Mouse (Mus musculus) lung, postnatal 10 days (tissue): ENCODE measurements around the gene Krcc1.
"Not testable (repeated sequence)": the region's sequence is repeated elsewhere in the genome, so short reads cannot be mapped to it uniquely, and the experiment has no call there.

Source experiments
- DNase-seq: peaks from one replicate; pipeline ENCODE4 v3.0.0; 2021

The Krcc1 gene

DNA sequence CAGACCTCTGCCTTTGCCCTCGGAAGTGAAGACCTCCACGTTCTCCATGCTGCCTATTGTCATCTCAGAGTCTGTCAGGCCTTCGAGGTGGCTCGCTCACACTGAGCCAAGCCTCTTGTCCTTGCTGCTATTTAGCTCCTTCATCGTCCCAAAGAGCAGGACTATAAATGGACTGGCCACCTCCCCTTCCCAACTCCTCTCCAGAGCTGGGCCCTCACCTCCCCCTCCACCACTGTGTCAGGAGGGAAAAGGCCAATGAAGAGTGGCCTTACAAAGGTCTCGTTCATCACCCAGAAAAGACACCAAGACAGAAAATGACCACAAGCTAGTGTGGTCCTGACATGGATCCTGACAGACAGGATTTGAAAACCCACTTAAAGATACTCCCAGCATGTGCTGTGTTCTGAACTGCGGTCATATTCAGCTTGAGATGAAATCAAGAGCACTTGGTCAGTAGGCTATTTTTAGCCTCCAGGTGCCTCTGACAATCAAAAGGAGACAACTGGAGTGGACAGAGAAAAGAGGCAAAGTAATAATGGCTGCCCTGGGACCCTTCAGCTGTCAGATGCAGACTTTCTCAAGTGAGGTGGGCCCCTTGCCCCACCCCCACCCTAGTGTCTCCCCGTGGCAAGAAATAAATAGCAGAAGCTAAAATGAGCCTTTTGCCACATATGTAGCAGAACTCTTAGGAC is 9.2 kb upstream of the Krcc1 start:
- DNase-seq: no peak

- DNase-seq: not testable (repeated sequence)
Observed at GRCm38 (mm10) chr6:71267603-71268002, 3.9 kb upstream of the Krcc1 start.

DNA sequence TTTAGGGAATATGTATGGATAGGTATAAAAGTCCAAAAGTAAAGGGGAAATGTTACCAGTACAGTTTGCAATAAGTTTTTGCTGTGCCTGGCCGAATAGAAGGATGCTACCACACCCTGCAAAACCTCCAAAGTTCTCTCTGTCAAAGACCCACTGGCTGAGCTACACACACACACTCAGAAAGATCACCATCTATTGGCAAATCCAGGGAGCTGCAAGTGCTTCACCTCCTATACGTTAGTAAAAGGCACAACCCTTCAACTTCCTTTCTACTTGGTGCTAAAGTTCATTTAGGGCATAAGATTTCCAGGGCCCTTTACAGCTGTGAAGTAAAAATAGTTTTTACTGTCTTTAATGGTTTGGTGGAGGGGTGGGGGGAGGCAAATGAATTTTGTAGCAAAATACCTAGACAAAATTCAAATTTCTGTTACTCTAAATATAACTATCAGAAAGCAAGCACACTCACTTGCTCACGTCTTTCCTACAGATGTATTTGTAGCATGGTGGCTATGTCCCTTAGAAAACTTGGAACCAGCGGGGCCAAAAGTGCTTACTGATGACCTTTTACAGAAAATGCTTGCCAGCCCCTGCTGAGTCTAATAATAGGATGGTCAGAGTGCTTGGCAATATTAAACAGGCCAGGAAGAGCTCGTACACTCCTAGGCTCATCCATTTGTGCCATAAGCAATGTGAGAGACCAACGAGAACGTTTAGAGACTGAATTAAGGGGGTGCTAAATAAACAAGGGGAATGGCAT is 2.4 kb upstream of the Krcc1 start:
- DNase-seq: peak; percentile 10

DNA sequence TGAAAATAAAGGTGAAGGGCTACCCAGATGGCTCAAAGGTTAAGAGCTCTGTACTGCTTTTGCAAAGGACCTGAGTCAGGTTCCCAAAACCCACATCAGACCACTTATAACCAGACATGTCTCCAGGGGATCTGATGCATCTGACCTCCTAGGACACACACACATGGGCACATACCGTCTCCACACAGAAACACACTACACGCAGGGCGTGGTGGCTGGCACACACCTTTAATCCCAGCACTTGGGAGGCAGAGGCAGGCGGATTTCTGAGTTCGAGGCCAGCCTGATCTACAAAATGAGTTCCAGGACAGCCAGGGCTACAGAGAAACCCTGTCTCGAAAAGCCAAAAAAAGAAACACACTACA is 1.8 kb upstream of the Krcc1 start:
- not testable (repeated sequence) for DNase-seq

- peak; percentile 54 for DNase-seq
Observed at GRCm38 (mm10) chr6:71270301-71271056, 998 bp upstream of the Krcc1 start.

- no peak for DNase-seq
Observed at GRCm38 (mm10) chr6:71271057-71271388, 454 bp upstream of the Krcc1 start.

GRCm38 (mm10) chr6:71272316-71272741 is 852 bp downstream of the Krcc1 start:
- no peak for DNase-seq

DNA sequence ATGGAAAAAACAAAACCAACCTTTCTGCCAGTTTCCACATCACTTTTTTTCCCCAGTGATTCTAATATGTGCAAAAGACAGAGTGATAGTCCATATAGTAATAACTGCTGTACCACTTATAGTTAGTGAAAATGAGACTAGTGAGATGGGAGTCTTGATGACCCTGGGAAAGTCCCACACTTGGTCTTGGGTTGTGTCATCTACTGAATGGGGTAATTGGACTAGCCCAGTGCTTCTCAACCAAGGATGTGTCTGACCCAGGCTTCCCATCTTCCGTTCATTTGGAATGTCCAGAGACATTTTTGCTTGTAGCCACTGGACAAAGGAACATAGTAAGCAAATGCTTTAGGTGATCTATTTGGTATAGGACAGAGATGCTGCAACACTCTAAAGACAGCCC is 2.2 kb downstream of the Krcc1 start:
- no peak for DNase-seq

- no peak for DNase-seq
Observed at GRCm38 (mm10) chr6:71274621-71275020, 3.1 kb downstream of the Krcc1 start.

- no peak for DNase-seq
Observed at GRCm38 (mm10) chr6:71279418-71279817, 7.9 kb downstream of the Krcc1 start.

- DNase-seq: no peak
Observed at GRCm38 (mm10) chr6:71293509-71293908, 22.0 kb downstream of the Krcc1 start.

DNA sequence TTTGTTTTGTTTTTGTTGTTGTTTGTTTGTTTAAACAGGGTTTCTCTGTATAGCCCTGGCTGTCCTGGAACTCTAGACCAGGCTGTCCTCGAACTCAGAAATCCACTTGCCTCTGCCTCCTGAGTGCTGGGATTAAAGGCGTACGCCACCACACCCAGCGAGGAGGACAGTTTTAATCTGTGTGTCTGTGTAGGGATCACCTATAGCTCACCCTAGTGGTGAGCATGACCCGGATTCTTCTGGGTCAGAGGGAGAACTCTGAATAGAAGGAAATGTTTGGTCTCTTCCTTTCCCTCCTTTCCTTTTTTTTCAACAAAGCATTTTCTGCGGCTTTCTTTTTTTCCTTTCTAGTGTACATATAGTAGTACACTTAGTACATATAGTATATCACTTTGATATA is 23.8 kb downstream of the Krcc1 start:
- DNase-seq: no peak

DNA sequence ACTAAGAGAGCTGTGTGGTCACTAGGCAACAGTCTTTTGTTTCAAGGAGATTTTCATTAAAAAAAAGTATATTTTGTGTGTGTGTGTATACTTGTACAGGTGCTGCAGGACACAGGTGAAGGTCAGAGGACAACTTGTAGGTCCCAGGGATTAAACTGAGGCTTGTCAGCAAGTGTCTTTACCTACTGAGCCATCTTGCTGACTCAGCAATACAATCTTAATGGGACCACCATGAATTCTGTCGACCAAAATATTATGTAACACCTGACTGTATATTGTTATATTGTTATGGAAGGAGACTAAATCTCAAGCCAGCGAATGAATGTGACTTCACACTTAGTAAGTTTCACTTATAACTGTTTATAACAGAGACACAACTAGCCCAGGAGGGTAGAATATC is 26.6 kb downstream of the Krcc1 start:
- no peak for DNase-seq

- peak; percentile 26 for DNase-seq
Observed at GRCm38 (mm10) chr6:71298751-71299150, 27.3 kb downstream of the Krcc1 start.

DNA sequence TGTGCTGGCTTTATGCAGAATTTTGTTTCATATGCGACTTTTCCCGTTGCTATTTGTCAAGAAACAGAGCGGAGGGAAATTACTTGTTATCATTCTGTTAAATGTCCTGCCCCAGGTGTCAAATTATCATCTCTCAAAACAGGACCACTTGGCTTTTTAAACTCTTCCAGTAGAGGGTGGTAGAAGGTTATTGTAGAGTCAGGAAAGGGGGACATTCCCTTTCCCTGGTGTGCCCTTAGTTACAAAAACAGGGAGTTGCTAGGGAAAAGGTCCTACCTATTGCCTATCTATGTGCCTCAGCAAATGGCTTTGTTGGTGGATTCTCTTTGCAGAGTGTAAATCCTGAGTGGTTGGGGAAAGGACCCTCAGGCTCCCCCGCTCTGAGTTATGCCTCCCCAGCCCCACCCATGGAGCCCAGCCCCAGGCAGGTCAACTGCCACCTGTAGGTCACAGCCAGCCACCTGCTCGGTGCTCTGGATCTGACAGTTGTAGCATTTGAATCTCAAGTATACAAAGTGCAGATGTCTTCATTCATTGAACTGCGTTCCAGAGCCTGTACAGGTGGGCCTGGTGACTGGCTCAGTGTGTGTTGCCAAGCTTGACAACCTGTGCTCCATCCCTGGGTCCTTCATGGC is 30.7 kb downstream of the Krcc1 start:
- DNase-seq: no peak

DNA sequence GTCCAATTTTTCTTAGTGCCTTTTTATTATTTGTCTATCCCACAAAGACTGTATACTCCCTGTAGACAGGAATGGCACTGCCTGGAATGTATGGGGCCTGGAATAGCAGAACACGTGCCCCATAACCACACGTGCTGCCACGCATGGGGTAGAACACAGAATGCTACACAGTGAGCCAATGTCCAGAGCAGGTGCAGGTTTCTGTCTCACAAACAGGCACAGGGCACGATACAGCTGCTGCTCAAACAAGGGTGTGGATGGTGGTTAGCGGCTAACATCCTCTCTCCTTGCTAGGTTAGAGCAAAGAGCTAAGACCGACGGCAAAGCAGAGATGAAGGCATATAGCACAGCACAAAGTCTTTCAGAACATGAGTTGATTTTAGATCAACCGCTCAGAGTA is 36.0 kb downstream of the Krcc1 start:
- no peak for DNase-seq

DNA sequence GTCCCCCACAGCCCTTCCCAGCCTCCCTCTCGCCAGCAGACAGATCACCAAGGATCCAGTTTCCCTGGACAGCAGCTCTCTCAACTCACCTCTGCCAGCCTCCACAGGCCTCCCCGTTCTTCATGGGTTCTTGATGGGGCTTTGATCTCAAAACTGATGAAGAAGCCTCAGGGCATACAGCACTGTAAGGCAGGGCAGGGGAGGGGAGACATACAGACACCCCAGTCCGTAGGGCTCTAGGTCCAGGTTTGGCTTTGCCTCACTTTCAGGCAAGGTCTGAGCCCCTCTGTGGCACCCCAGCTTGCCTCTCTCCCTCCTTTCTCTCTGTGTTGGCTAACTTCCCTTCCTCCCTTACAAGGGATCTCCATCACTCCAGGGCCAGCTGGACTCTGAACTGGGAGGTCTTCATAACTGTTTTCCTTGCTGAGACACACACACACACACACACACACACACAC is 50.4 kb downstream of the Krcc1 start, which contains the start of gene Smyd1:
Smyd1 (minus strand) TSS at position 408 of the 458 bp plus-strand sequence.
- DNase-seq: no peak

DNA sequence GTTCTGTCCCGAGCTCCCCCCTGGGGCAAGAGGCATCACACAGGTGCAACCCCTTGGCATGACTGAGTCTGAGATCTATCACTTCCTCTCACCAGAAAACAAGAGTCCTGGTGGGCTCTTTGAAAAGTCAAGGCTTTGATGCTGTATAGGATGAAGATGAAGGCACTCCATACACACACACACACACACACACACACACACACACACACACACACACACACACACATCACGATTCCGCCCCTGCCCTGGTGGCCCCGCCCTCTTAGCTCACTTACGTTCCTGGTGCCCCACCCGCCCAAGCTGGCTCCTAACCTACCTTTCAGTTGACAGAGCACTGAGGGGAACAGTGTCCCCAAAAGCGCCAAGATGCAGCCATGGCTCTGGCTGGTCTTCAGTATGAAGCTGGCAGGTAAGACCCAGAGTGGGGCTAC is 51.0 kb downstream of the Krcc1 start, which contains the start of gene Cd8b1:
Cd8b1 (plus strand) TSS at position 298 of the 431 bp plus-strand sequence.
- peak; percentile 16 for DNase-seq

GRCm38 (mm10) chr6:71324816-71325215 is 53.3 kb downstream of the Krcc1 start:
- no peak for DNase-seq

DNA sequence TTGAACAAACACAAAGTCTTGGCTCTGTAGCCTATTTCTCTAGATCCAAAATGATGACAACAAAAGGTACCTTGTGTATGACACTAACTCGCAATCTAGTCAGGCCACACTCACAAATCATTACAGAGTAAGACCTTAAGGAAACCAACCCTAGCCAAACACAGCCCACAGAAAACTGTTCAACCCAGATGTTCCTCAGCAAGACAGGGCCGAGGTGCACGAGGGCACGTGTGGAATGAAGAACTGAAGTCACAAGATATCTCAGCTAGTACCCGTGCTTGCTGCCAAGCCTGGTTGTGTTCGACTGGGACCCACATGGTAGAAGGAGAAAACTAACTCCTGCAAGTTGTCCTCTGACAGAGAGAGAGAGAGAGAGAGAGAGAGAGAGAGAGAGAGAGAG is 58.4 kb downstream of the Krcc1 start:
- no peak for DNase-seq

DNA sequence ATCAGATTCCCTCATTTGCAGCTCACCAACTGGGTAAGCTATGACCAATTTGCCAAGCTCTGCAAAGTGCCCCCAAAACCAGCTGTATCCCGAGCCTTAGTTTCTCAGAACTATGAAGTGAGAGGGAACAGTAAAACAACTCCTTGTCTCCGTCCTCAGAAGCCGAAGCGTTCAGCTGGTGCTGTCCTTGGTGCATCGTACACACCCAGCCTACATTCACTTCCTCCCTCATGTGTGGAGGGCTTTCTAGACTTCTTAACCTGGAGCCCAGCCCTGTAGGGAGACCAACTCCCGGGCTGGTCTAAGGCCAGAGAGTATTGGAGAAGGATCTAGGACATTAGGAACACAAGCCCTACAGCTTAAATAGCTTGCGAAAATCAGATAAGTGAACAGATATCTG is 59.0 kb downstream of the Krcc1 start:
- DNase-seq: no peak

DNA sequence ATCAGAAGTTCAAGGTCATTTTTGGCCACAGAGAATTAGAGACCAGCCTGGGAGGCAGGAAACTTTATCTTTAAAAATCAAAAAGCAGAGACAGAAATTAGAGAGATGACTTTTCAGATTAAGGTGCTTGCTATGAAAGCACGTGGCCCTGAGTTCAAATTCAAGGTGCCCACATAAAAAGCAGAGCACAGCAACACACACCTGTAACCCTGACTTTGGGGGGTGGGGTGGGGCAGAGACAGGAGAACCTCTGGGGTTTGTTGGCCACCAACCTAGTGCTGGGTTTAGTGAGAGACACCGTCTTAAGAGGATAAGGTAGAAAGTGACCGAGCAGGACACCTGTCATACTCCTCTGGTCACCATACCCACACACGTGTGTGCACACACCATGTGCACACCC is 60.0 kb downstream of the Krcc1 start:
- DNase-seq: not testable (repeated sequence)
